Mouse (Mus musculus) frontal cortex, postnatal 10 days (tissue): ENCODE results near the gene Olfr775.

Source experiments
- DNase-seq, 2 experiments: peaks; one replicate each; pipeline ENCODE4 v3.0.0; 2022; ENCODE audit warnings: low spot score in 2 of 2, mixed read lengths in 1 of 2

The Olfr775 gene

DNA sequence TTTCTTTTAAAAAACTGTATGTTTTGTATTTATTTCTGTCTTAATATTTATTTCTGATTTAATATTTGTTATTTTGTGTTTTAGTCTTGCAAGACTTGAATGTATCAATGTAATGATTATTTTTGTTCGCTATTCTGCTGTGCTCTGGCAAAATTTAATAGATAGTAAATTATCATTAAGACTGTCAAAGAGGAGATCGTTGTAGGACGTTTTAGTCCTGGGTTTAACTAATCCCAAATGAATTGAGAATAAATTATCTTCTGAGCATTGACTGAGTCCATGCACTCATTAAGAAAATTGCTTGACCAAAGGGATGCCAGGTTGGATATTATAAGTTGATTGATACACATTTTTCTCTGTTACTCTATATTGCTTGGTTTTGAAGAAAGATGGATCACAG lies at the start of gene Olfr775:
TSS of gene Olfr775 (plus strand) at position 301 of the 400 bp plus-strand sequence.
- DNase-seq = no peak

DNA sequence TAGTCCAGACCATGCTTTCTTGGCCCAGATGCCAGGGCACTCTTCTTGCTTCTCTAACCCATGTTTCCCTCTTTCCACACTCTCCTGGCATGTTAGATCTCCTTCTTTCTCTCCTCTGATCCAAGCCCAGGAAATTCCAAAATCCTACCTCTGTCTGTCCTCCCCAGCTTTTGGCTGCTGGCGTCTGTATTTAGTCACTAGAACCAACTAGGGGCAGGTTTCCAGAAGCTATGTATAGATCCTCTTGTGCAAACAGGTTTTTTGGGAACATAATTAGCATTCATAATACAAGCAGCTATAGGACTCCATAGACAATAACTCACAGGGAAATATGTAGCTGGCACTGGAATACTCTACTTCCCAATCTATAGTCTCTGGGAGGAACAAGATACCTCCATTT lies 17.5 kb upstream of the Olfr775 start:
- no peak for DNase-seq

GRCm38 (mm10) chr10:129235904-129236303 lies 12.3 kb upstream of the Olfr775 start, which contains the start of gene Olfr774:
Gene Olfr774 (plus strand): TSS chr10:129236204.
- no peak for DNase-seq

DNA sequence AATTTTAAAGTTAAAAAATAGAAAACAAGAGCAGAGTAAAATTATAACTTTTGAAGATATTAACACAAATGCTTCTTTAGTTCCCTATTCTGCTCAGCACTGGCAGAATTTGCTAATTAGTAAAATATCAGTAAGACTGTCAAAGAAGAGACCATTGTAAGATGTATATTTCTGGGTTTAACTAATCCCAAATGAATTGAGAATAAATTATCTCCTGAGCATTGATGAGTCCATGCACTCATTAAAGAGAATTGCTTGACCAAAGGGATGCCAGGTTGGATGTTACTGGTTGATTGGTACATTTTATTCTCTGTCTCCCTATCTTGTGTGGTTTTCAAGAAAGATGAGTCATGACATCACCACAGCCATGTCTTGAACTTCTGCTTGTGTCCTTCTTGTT lies 10.6 kb downstream of the Olfr775 start, which contains the start of gene Olfr776:
TSS of gene Olfr776 (plus strand) at position 301 of the 400 bp plus-strand sequence.
- DNase-seq = no peak

DNA sequence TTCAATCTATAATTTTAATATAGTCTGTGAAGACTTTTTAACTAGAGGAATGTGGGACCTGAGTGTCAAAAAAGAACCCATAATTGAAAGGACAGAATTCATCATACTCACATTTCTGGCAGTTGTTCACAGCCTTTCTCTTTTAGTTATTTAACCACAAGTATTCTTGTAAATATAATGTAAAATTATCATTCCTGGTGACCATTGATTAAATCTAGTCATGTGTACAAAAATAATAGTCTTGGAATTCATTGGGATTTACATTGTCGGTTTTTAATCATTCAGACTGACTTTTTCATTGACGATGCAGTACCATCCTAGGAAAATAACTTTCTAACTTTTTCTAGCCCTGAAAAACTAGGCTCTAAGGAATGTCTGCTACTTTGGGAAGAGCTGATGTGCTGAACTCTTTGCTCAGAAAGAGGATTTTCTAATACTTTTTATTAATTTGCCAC lies 22.9 kb downstream of the Olfr775 start, which contains the start of gene Olfr777:
TSS of gene Olfr777 (minus strand) at position 405 of the 455 bp plus-strand sequence.
- no peak for DNase-seq
